ENCODE assay signal across 8 mouse cellular contexts in the genomic region with DNA sequence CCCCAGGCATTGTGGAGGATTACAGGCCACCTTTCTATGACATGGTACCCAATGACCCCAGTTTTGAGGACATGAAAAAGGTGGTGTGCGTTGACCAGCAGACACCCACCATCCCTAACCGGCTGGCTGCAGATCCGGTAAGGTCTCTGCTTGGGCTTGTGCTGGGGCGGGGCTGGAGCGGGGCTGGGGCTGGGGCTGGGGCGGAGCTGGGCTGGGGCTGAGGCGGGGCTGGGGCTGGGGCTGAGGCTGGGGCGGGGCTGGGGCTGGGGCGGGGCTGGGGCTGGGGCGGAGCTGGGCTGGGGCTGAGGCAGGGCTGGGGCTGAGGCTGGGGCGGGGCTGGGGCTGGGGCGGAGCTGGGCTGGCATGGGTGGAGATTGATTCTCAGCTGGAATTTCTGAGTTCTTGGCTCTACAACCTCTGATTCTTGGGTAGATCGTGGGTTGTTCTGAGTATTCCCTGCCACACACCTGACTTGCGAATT. TPM values are rescaled to one million over a fixed set of nuclear protein-coding genes. Genes with fewer than 3 reads are reported as not detected.
DNase-seq lines count a peak whose midpoint lies in the region; ATAC-seq and TF ChIP-seq lines count a peak whose summit lies in the region.

No protein-coding gene starts in this region.

- no peak overlapping the region for H3K4me3 ChIP-seq in heart, embryonic 16.5 days (ENCODE audit: low read length)
- H3K4me3 ChIP-seq in myocyte = no peak overlapping the region

- no peak overlapping the region for H3K4me2 ChIP-seq in heart, embryonic 16.5 days (ENCODE audit: low read depth, low read length)
- peak overlapping the region; percentile 66 for H3K4me2 ChIP-seq in myocyte (ENCODE audit: low read depth)

- ATAC-seq in common myeloid progenitor, adult 5-6 weeks (replicated peaks; ENCODE audit: low read depth, poor library complexity, severe bottlenecking) = peak; percentile 20; the same call in 1 of the 2 replicates
- peak; percentile 24 for ATAC-seq in heart, embryonic 16.5 days (replicated peaks; ENCODE audit: extremely low read depth, insufficient read depth, low FRiP score)

- peak; percentile 36 for DNase-seq in left cerebral cortex, postnatal 4 days
- no peak for DNase-seq in left cerebral cortex, adult 9 months (ENCODE audit: low spot score in 2 of 2)
- DNase-seq in kidney, postnatal 25 days = peak; percentile 73 to 89
- DNase-seq in cerebellum, adult 11-12 months = no peak
- no peak for DNase-seq in left cerebral cortex, postnatal 36 days (ENCODE audit: low spot score in 2 of 2)

- no peak overlapping the region for H3K9ac ChIP-seq in heart, embryonic 16.5 days (ENCODE audit: low read length)

- H3K27ac ChIP-seq in heart, embryonic 16.5 days (ENCODE audit: low read length) = no peak overlapping the region

- H3K79me2 ChIP-seq in myocyte (ENCODE audit: control insufficient read depth, insufficient read depth) = no peaks in the 10 kb centered on the region

- peaks cover 59% of the 10 kb centered on the region for H3K4me1 ChIP-seq in heart, embryonic 16.5 days (ENCODE audit: control insufficient read depth, insufficient read depth, low read length)

- H3K9me3 ChIP-seq in heart, embryonic 16.5 days (replicated peaks; ENCODE audit: control insufficient read depth, low read length) = no peaks in the 10 kb centered on the region

- intact Hi-C loops in left cerebral cortex, postnatal 4 days (cut with DNase I) = no loop called here
- intact Hi-C loops in left cerebral cortex, postnatal 36 days (cut with DNase I) = no loop called here

- H3K27me3 ChIP-seq in heart, embryonic 16.5 days (ENCODE audit: control insufficient read depth, insufficient read depth, low read length) = no peaks in the 10 kb centered on the region
- H3K27me3 ChIP-seq in myocyte (ENCODE audit: control insufficient read depth, insufficient read depth, insufficient read length) = no peaks in the 10 kb centered on the region

- TF ChIP-seq POLR2A in myocyte (IDR thresholded peaks at IDR 0.05; ENCODE audit: insufficient read length, low read depth) = peak; percentile 62

- H3K36me3 ChIP-seq in heart, embryonic 16.5 days (ENCODE audit: control insufficient read depth, insufficient read depth) = peaks cover 2% of the 10 kb centered on the region; the same call in 1 of the 2 replicates
- H3K36me3 ChIP-seq in myocyte (ENCODE audit: control insufficient read depth, insufficient read depth) = no peaks in the 10 kb centered on the region

- H3ac ChIP-seq in myocyte (ENCODE audit: control insufficient read depth, insufficient read length) = no peak overlapping the region

- 10% methylated on average over 8 of the region's 14 CpGs for WGBS in heart, embryonic 16.5 days

TF ChIP-seq in myocyte, 11 proteins besides CTCF, POLR2A, EP300 and RAD21:
- TF ChIP-seq MYOG (IDR thresholded peaks at IDR 0.05; ENCODE audit: control insufficient read depth in 1 of 3, insufficient read depth in 1 of 3, insufficient read length in 2 of 3, low read depth in 2 of 3) = no peak
- TF ChIP-seq POLR2AphosphoS2 (IDR thresholded peaks at IDR 0.05; ENCODE audit: insufficient read length, low read depth) = peak; percentile 49
TF ChIP-seq in myocyte: peak in this region for 1.

RNA-seq across cellular contexts. Expression of a gene that starts 12.8 kb away (rescaled TPM):
- total RNA-seq in left cerebral cortex, postnatal 4 days (2021) = 1 to 10 TPM; 8.4 to 9.7 TPM
- total RNA-seq in common myeloid progenitor, adult 5-6 weeks (2017) = 0.49 and 5.8 TPM in 2 replicates
- 14.7 and 20.5 TPM in 2 replicates for polyA plus RNA-seq in heart, embryonic 16.5 days (2015; fragmentation: Nextera tagmentation; extraction: Ambion mirVana)
- 0.10 TPM for polyA plus RNA-seq in myocyte (2012; fragmentation: generic; extraction: Trizol)
- total RNA-seq in left cerebral cortex, postnatal 36 days (2021) = 10 to 100 TPM; 13.2 to 16.7 TPM

RNA-seq across cellular contexts. Expression of a gene that starts 25.5 kb away (rescaled TPM):
- not detected for total RNA-seq in left cerebral cortex, postnatal 4 days (2021)
- not detected in 2 replicates for total RNA-seq in common myeloid progenitor, adult 5-6 weeks (2017)
- polyA plus RNA-seq in heart, embryonic 16.5 days (2015; fragmentation: Nextera tagmentation; extraction: Ambion mirVana) = not detected in 2 replicates
- polyA plus RNA-seq in myocyte (2012; fragmentation: generic; extraction: Trizol) = not detected
- total RNA-seq in left cerebral cortex, postnatal 36 days (2021) = under 1 TPM in 1 of 2 experiments, not detected in 1; 0.27 TPM

RNA-seq across cellular contexts. Expression of a gene that starts 32.8 kb away (rescaled TPM):
- total RNA-seq in left cerebral cortex, postnatal 4 days (2021) = 10 to 100 TPM; 96.1 to 98.6 TPM
- total RNA-seq in common myeloid progenitor, adult 5-6 weeks (2017) = 11.6 and 13.4 TPM in 2 replicates
- 7.1 and 8.0 TPM in 2 replicates for polyA plus RNA-seq in heart, embryonic 16.5 days (2015; fragmentation: Nextera tagmentation; extraction: Ambion mirVana)
- 5.3 TPM for polyA plus RNA-seq in myocyte (2012; fragmentation: generic; extraction: Trizol)
- 100 to 1,000 TPM; 110 to 118 TPM for total RNA-seq in left cerebral cortex, postnatal 36 days (2021)

Comparison
In these comparisons a context has a peak if more than half of its experiments do, and no peak if none do; other contexts are left out.
1. DNase-seq: peak in left cerebral cortex, postnatal 4 days (single experiment) and kidney, postnatal 25 days (2 of 2); none in left cerebral cortex, adult 9 months (0 of 2), cerebellum, adult 11-12 months (single experiment) and left cerebral cortex, postnatal 36 days (0 of 2).